Mouse (Mus musculus): ENCODE measurements around the gene Gm34653. TPM values are rescaled to one million over a fixed set of nuclear protein-coding genes. Genes with fewer than 3 reads are reported as not detected.
"Not testable (repeated sequence)": the region's sequence is repeated elsewhere in the genome, so short reads cannot be mapped to it uniquely, and the experiment has no call there.

The Gm34653 gene
- polyA plus RNA-seq, 1 experiment from 2014 or later = not detected

GRCm38 (mm10) chr2:34828026-34828425 is 4.8 kb upstream of the Gm34653 start:
- Histone ChIP-seq H3K4me2 (ENCODE audit: low read length) (no peak overlapping the region), H3K9ac (ENCODE audit: low read length) (no peak overlapping the region), H3K4me3 (ENCODE audit: low read depth, low read length) (no peak overlapping the region), H3K27me3 (replicated peaks; ENCODE audit: control insufficient read depth, insufficient read depth, low read length) (0 out of 2 replicates have a peak, but pooled peaks cover 3% of the 10 kb centered on the region), H3K9me3 (replicated peaks; ENCODE audit: control insufficient read depth, low read length) (0 out of 2 replicates have a peak, but pooled peaks cover 6% of the 10 kb centered on the region), H3K27ac (ENCODE audit: low read depth, low read length) (no peak overlapping the region), H3K4me1 (ENCODE audit: control insufficient read depth, insufficient read depth, low read length) (peaks cover 3% of the 10 kb centered on the region; the same call in 1 of the 2 replicates), H3K36me3 (ENCODE audit: control insufficient read depth, insufficient read depth, low read length) (no peaks in the 10 kb centered on the region)
- ATAC-seq = no peak
- no peak for DNase-seq (ENCODE audit: low spot score)
- WGBS = 91% methylated on average over 1 of the region's 1 CpGs

- 98% methylated on average over 17 of the region's 17 CpGs for WGBS
- not testable (repeated sequence) for DNase-seq (ENCODE audit: low spot score)
These were observed 2.7 kb upstream of the Gm34653 start for GRCm38 (mm10) chr2:34830066-34830465.

GRCm38 (mm10) chr2:34833624-34834023 is 817 bp downstream of the Gm34653 start:
- Histone ChIP-seq H3K27ac (ENCODE audit: low read depth, low read length) (no peak overlapping the region), H3K4me1 (ENCODE audit: control insufficient read depth, insufficient read depth, low read length) (no peaks in the 10 kb centered on the region), H3K9me3 (replicated peaks; ENCODE audit: control insufficient read depth, low read length) (0 out of 2 replicates have a peak, but pooled peaks cover 6% of the 10 kb centered on the region), H3K4me3 (ENCODE audit: low read depth, low read length) (no peak overlapping the region), H3K4me2 (ENCODE audit: low read length) (no peak overlapping the region), H3K27me3 (replicated peaks; ENCODE audit: control insufficient read depth, insufficient read depth, low read length) (0 out of 2 replicates have a peak, but pooled peaks cover 3% of the 10 kb centered on the region), H3K36me3 (ENCODE audit: control insufficient read depth, insufficient read depth, low read length) (no peaks in the 10 kb centered on the region), H3K9ac (ENCODE audit: low read length) (no peak overlapping the region)
- ATAC-seq (no peak), DNase-seq (ENCODE audit: low spot score) (no peak)
- 89% methylated on average over 17 of the region's 17 CpGs for WGBS

More at GRCm38 (mm10) chr2:34830066-34830465, 2.7 kb upstream of the Gm34653 start:
- not testable (repeated sequence) for H3K27ac ChIP-seq (ENCODE audit: low read depth, low read length); H3K4me2 ChIP-seq (ENCODE audit: low read length); H3K36me3 ChIP-seq (ENCODE audit: control insufficient read depth, insufficient read depth, low read length); H3K9ac ChIP-seq (ENCODE audit: low read length); H3K9me3 ChIP-seq (replicated peaks; ENCODE audit: control insufficient read depth, low read length); H3K4me3 ChIP-seq (ENCODE audit: low read depth, low read length); ATAC-seq; H3K27me3 ChIP-seq (replicated peaks; ENCODE audit: control insufficient read depth, insufficient read depth, low read length); H3K4me1 ChIP-seq (ENCODE audit: control insufficient read depth, insufficient read depth, low read length)

GRCm38 (mm10) chr2:34835669-34836068 is 2.9 kb downstream of the Gm34653 start:
- WGBS = 77% methylated on average over 3 of the region's 3 CpGs
- no peak overlapping the region for H3K27ac ChIP-seq (ENCODE audit: low read depth, low read length)
- H3K27me3 ChIP-seq (replicated peaks; ENCODE audit: control insufficient read depth, insufficient read depth, low read length) = no peaks in the 10 kb centered on the region
- no peak overlapping the region for H3K9ac ChIP-seq (ENCODE audit: low read length)
- no peaks in the 10 kb centered on the region for H3K4me1 ChIP-seq (ENCODE audit: control insufficient read depth, insufficient read depth, low read length)
- DNase-seq (ENCODE audit: low spot score) = no peak
- no peak overlapping the region for H3K4me3 ChIP-seq (ENCODE audit: low read depth, low read length)
- no peaks in the 10 kb centered on the region for H3K9me3 ChIP-seq (replicated peaks; ENCODE audit: control insufficient read depth, low read length)
- no peak overlapping the region for H3K4me2 ChIP-seq (ENCODE audit: low read length)
- ATAC-seq = no peak
- H3K36me3 ChIP-seq (ENCODE audit: control insufficient read depth, insufficient read depth, low read length) = no peaks in the 10 kb centered on the region

- H3K4me3 ChIP-seq (ENCODE audit: low read depth, low read length); H3K9me3 ChIP-seq (replicated peaks; ENCODE audit: control insufficient read depth, low read length); H3K27me3 ChIP-seq (replicated peaks; ENCODE audit: control insufficient read depth, insufficient read depth, low read length); H3K9ac ChIP-seq (ENCODE audit: low read length); H3K27ac ChIP-seq (ENCODE audit: low read depth, low read length); H3K4me1 ChIP-seq (ENCODE audit: control insufficient read depth, insufficient read depth, low read length); DNase-seq (ENCODE audit: low spot score); H3K36me3 ChIP-seq (ENCODE audit: control insufficient read depth, insufficient read depth, low read length); ATAC-seq; H3K4me2 ChIP-seq (ENCODE audit: low read length): not testable (repeated sequence)
- 83% methylated on average over 5 of the region's 5 CpGs for WGBS
These were observed 7.3 kb downstream of the Gm34653 start for GRCm38 (mm10) chr2:34840143-34840542.

- Histone ChIP-seq H3K27me3 (replicated peaks; ENCODE audit: control insufficient read depth, insufficient read depth, low read length) (no peaks in the 10 kb centered on the region), H3K4me1 (ENCODE audit: control insufficient read depth, insufficient read depth, low read length) (no peaks in the 10 kb centered on the region), H3K4me2 (ENCODE audit: low read length) (no peak overlapping the region), H3K36me3 (ENCODE audit: control insufficient read depth, insufficient read depth, low read length) (no peaks in the 10 kb centered on the region), H3K9me3 (replicated peaks; ENCODE audit: control insufficient read depth, low read length) (no peaks in the 10 kb centered on the region), H3K4me3 (ENCODE audit: low read depth, low read length) (no peak overlapping the region), H3K27ac (ENCODE audit: low read depth, low read length) (no peak overlapping the region), H3K9ac (ENCODE audit: low read length) (no peak overlapping the region)
- DNase-seq (ENCODE audit: low spot score) (peak; percentile 3), ATAC-seq (no peak)
- 93% methylated on average over 8 of the region's 8 CpGs for WGBS
These were observed 8.9 kb downstream of the Gm34653 start for GRCm38 (mm10) chr2:34841706-34842105.

- no peaks in the 10 kb centered on the region for H3K36me3 ChIP-seq (ENCODE audit: control insufficient read depth, insufficient read depth, low read length)
- H3K27ac ChIP-seq (ENCODE audit: low read depth, low read length) = no peak overlapping the region
- ATAC-seq = no peak
- H3K4me3 ChIP-seq (ENCODE audit: low read depth, low read length) = no peak overlapping the region
- H3K9me3 ChIP-seq (replicated peaks; ENCODE audit: control insufficient read depth, low read length) = no peaks in the 10 kb centered on the region
- no peaks in the 10 kb centered on the region for H3K4me1 ChIP-seq (ENCODE audit: control insufficient read depth, insufficient read depth, low read length)
- no peaks in the 10 kb centered on the region for H3K27me3 ChIP-seq (replicated peaks; ENCODE audit: control insufficient read depth, insufficient read depth, low read length)
- no peak overlapping the region for H3K4me2 ChIP-seq (ENCODE audit: low read length)
- H3K9ac ChIP-seq (ENCODE audit: low read length) = no peak overlapping the region
- WGBS = 86% methylated on average over 11 of the region's 11 CpGs
- no peak for DNase-seq (ENCODE audit: low spot score)
These were observed 10.6 kb downstream of the Gm34653 start for GRCm38 (mm10) chr2:34843211-34843939.

- Histone ChIP-seq H3K27ac (ENCODE audit: low read depth, low read length) (no peak overlapping the region), H3K4me3 (ENCODE audit: low read depth, low read length) (no peak overlapping the region), H3K27me3 (replicated peaks; ENCODE audit: control insufficient read depth, insufficient read depth, low read length) (no peaks in the 10 kb centered on the region), H3K4me1 (ENCODE audit: control insufficient read depth, insufficient read depth, low read length) (no peaks in the 10 kb centered on the region), H3K9ac (ENCODE audit: low read length) (no peak overlapping the region), H3K36me3 (ENCODE audit: control insufficient read depth, insufficient read depth, low read length) (peaks cover 27% of the 10 kb centered on the region), H3K9me3 (replicated peaks; ENCODE audit: control insufficient read depth, low read length) (no peaks in the 10 kb centered on the region), H3K4me2 (ENCODE audit: low read length) (no peak overlapping the region)
- no peak for DNase-seq (ENCODE audit: low spot score)
- WGBS = 90% methylated on average over 1 of the region's 1 CpGs
- no peak for ATAC-seq
These were observed 14.9 kb downstream of the Gm34653 start for GRCm38 (mm10) chr2:34847702-34848101.

- Histone ChIP-seq H3K27me3 (replicated peaks; ENCODE audit: control insufficient read depth, insufficient read depth, low read length) (no peaks in the 10 kb centered on the region), H3K4me3 (ENCODE audit: low read depth, low read length) (no peak overlapping the region), H3K4me2 (ENCODE audit: low read length) (no peak overlapping the region), H3K4me1 (ENCODE audit: control insufficient read depth, insufficient read depth, low read length) (no peaks in the 10 kb centered on the region), H3K36me3 (ENCODE audit: control insufficient read depth, insufficient read depth, low read length) (peaks cover 93% of the 10 kb centered on the region), H3K27ac (ENCODE audit: low read depth, low read length) (no peak overlapping the region), H3K9ac (ENCODE audit: low read length) (no peak overlapping the region), H3K9me3 (replicated peaks; ENCODE audit: control insufficient read depth, low read length) (no peaks in the 10 kb centered on the region)
- no peak for ATAC-seq
- 91% methylated on average over 4 of the region's 4 CpGs for WGBS
- no peak for DNase-seq (ENCODE audit: low spot score)
These were observed 22.5 kb downstream of the Gm34653 start for GRCm38 (mm10) chr2:34855265-34855664.
